Mouse (Mus musculus) right cerebral cortex, postnatal 4 days (tissue): ENCODE data around the gene Tmem106b.

ENCODE experiments used
- DNase-seq: peaks from one replicate; pipeline ENCODE4 v3.0.0-alpha.2; 2022

Tmem106b gene

GRCm38 (mm10) chr6:13069302-13070146 lies at the start of gene Tmem106b:
TSS of gene Tmem106b (plus strand) at chr6:13069759.
- DNase-seq, result peak; percentile 97

- DNase-seq, result no peak
These were observed 48.1 kb upstream of the Tmem106b start for GRCm38 (mm10) chr6:13021245-13022100.

GRCm38 (mm10) chr6:13030558-13030957 lies 39.0 kb upstream of the Tmem106b start:
- no peak for DNase-seq

GRCm38 (mm10) chr6:13030961-13031360 lies 38.6 kb upstream of the Tmem106b start:
- DNase-seq, result peak; percentile 2

- DNase-seq, result no peak
These were observed 17.0 kb upstream of the Tmem106b start for GRCm38 (mm10) chr6:13052408-13053200.

- DNase-seq, result no peak
These were observed 8.1 kb upstream of the Tmem106b start for GRCm38 (mm10) chr6:13061276-13062039.

GRCm38 (mm10) chr6:13062063-13062462 lies 7.5 kb upstream of the Tmem106b start:
- no peak for DNase-seq

- DNase-seq, result no peak
These were observed 6.8 kb upstream of the Tmem106b start for GRCm38 (mm10) chr6:13062691-13063255.

GRCm38 (mm10) chr6:13070147-13070425 lies 527 bp downstream of the Tmem106b start:
- no peak for DNase-seq

- DNase-seq, result no peak
These were observed 926 bp downstream of the Tmem106b start for GRCm38 (mm10) chr6:13070485-13070884.

- no peak for DNase-seq
These were observed 3.5 kb downstream of the Tmem106b start for GRCm38 (mm10) chr6:13073036-13073435.

GRCm38 (mm10) chr6:13073876-13074275 lies 4.3 kb downstream of the Tmem106b start:
- no peak for DNase-seq

GRCm38 (mm10) chr6:13082881-13083280 lies 13.3 kb downstream of the Tmem106b start:
- peak; percentile 51 for DNase-seq

- no peak for DNase-seq
These were observed 27.3 kb downstream of the Tmem106b start for GRCm38 (mm10) chr6:13096656-13097435.

GRCm38 (mm10) chr6:13100137-13100536 lies 30.6 kb downstream of the Tmem106b start:
- no peak for DNase-seq

GRCm38 (mm10) chr6:13108662-13109061 lies 39.1 kb downstream of the Tmem106b start:
- no peak for DNase-seq

- no peak for DNase-seq
These were observed 67.7 kb downstream of the Tmem106b start for GRCm38 (mm10) chr6:13137255-13137654.
